In genomic region chr2:125295526-125295925, GRCm38 (mm10) we compare ENCODE assay signal across 15 mouse cellular contexts.
"Had no signal": no experiment of that assay in that cellular context is flagged by ENCODE, and none has a peak within 500 bp of the region (broad histone marks: within the 10 kb centered on the region; RNA-seq: fewer than 3 reads in every experiment).

No protein-coding gene starts in this region.

- H3K27ac ChIP-seq: liver, embryonic 13.5 days; liver, embryonic 15.5 days; midbrain, embryonic 12.5 days; neural tube, embryonic 12.5 days; stomach, embryonic 15.5 days; stomach, postnatal 0 days had no signal

- H3K4me2 ChIP-seq: liver, embryonic 11.5 days; liver, embryonic 13.5 days; liver, embryonic 15.5 days; midbrain, embryonic 12.5 days; neural tube, embryonic 12.5 days; stomach, embryonic 15.5 days had no signal

- DNase-seq: liver, embryonic 13.5 days; lung, adult 18-20 months; lung, postnatal 14 days; lung, postnatal 4 days; midbrain, embryonic 14.5 days; right cerebral cortex, postnatal 14 days; thymus, adult 2 months; thymus, postnatal 25 days; thymus, postnatal 4 days had no signal

- H3K9me3 ChIP-seq: liver, embryonic 13.5 days; liver, embryonic 15.5 days; midbrain, embryonic 12.5 days; neural tube, embryonic 12.5 days; stomach, embryonic 15.5 days had no signal

- H3K4me1 ChIP-seq: liver, embryonic 13.5 days; liver, embryonic 15.5 days; midbrain, embryonic 12.5 days; neural tube, embryonic 12.5 days; stomach, embryonic 15.5 days had no signal

- H3K4me3 ChIP-seq: liver, embryonic 13.5 days; liver, embryonic 15.5 days; midbrain, embryonic 12.5 days; neural tube, embryonic 12.5 days; stomach, embryonic 15.5 days had no signal

- H3K27me3 ChIP-seq: liver, embryonic 13.5 days; liver, embryonic 15.5 days; midbrain, embryonic 12.5 days; neural tube, embryonic 12.5 days; stomach, embryonic 15.5 days had no signal

- H3K9ac ChIP-seq: liver, embryonic 13.5 days; liver, embryonic 15.5 days; midbrain, embryonic 12.5 days; neural tube, embryonic 12.5 days; stomach, embryonic 15.5 days had no signal

- H3K36me3 ChIP-seq: liver, embryonic 13.5 days; liver, embryonic 15.5 days; midbrain, embryonic 12.5 days; neural tube, embryonic 12.5 days; stomach, embryonic 15.5 days had no signal
